Mouse (Mus musculus) limb, embryonic 12.5 days (tissue): ENCODE data around the gene Rasal1. TPM values are rescaled to one million over a fixed set of nuclear protein-coding genes. Genes with fewer than 3 reads are reported as not detected.

Experiments used
- ATAC-seq: fragments of 200-750 bp; cut with Nextera tagmentation; 2 replicates; pipeline ENCODE4 v1.8.0; 2017; ENCODE audit warnings: low read depth, moderate TSS enrichment; ENCODE audit not compliant: insufficient number of reproducible peaks, insufficient read depth, low FRiP score, low TSS enrichment
- H3K27ac ChIP-seq: fragments of 300-500 bp; sonication (generic); 2 replicates; pipeline ENCODE4 v1.5.1; 2016; ENCODE audit warnings: mild to moderate bottlenecking, moderate library complexity
- H3K27me3 ChIP-seq: fragments of 300-500 bp; sonication (generic); 2 replicates; pipeline ENCODE4 v1.6.1; 2016; ENCODE audit warnings: mild to moderate bottlenecking, moderate library complexity
- H3K36me3 ChIP-seq: fragments of 300-500 bp; sonication (generic); 2 replicates; pipeline ENCODE4 v1.6.1; 2016; ENCODE audit warnings: mild to moderate bottlenecking, moderate library complexity
- H3K4me1 ChIP-seq: fragments of 300-500 bp; sonication (generic); replicated peaks from 2 replicates; pipeline ENCODE4 v1.6.1; 2016
- H3K4me2 ChIP-seq: fragments of 300-500 bp; sonication (generic); 2 replicates; pipeline ENCODE4 v1.6.1; 2016; ENCODE audit warnings: mild to moderate bottlenecking, moderate library complexity
- H3K4me3 ChIP-seq: fragments of 300-500 bp; sonication (generic); replicated peaks from 2 replicates; pipeline ENCODE4 v1.5.1; 2016; ENCODE audit warnings: mild to moderate bottlenecking
- H3K9ac ChIP-seq: fragments of 300-500 bp; sonication (generic); replicated peaks from 2 replicates; pipeline ENCODE4 v1.6.1; 2016; ENCODE audit warnings: mild to moderate bottlenecking, moderate library complexity
- H3K9me3 ChIP-seq: fragments of 300-500 bp; sonication (generic); 2 replicates; pipeline ENCODE4 v1.6.1; 2016; ENCODE audit warnings: mild to moderate bottlenecking, moderate library complexity
- WGBS: fragments of 180-500 bp; shearing (Covaris S2); methylation state at CpG from one replicate; pipeline ENCODE4 v1.1.7; 2016; 5-methylcytosine and 5-hydroxymethylcytosine counted together
- polyA plus RNA-seq: library from polyadenylated mRNA; unstranded; fragments of >200 nt; fragmentation: Nextera tagmentation; extraction: Ambion mirVana; gene quantifications from 2 replicates; pipeline ENCODE4 v1.2.1, GENCODE M21; 2016

Rasal1 gene
- polyA plus RNA-seq, 1 experiment from 2014 or later: 0.24 TPM

DNA sequence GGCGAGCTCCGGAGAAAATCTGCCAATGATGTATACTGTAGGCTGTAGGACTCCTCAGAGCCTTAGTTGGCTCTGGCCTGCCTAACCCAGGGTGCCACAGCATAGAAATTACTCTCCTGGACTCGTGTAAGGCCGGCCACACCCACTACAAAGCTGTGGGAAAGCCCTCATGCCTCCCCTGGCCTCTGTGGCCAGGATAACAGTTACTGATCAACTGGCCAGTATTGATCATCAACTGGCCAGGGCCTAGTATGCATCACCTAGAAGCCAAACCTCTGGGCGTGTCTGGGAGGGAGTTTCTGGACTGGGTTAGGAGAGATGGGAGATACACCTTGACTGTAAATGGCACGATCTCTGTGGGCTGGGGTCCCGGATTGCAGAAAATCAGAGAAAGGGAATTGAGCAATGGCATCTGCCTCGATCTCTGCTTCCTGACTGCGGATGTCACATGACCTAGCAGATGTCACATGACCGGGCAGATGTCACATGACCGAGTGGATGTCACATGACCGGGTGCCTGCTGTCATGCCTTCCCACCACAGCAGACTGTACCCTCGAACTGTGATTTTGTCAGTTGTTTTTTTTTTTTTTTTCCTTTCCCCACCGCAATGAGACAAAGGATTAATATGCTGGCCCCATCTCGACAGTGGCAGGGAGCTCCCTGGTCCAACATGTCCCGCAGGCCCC, 47.6 kb downstream of the Rasal1 start:
- Histone ChIP-seq H3K27ac (no peak overlapping the region), H3K4me1 (peaks cover 53% of the 10 kb centered on the region), H3K4me2 (no peak overlapping the region), H3K27me3 (peaks cover 99% of the 10 kb centered on the region), H3K9ac (no peak overlapping the region), H3K36me3 (no peaks in the 10 kb centered on the region; the same call in 1 of the 2 replicates), H3K9me3 (no peaks in the 10 kb centered on the region), H3K4me3 (no peak overlapping the region)
- ATAC-seq: no peak
- WGBS: 73% methylated on average over 16 of the region's 16 CpGs

DNA sequence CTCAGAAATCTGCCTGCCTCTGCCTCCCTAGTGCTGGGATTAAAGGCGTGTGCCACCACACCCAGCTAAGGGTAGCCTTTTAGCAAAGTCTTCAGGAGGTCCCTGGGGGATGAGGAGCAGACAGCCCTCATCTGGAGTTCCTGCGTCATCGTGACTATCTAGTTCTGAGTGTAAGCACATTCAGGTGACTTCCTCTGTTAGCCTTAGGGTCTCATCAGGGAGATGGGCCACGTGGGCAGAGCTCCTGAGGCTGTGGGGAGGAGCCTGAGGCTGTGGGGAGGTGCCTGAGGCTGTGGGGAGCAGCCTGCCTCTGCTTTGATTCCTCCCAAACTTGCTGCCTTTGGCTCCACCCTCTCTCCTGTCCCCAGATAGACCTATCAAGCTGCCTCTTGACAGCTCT, 48.3 kb downstream of the Rasal1 start:
- no peak for ATAC-seq
- H3K27me3 ChIP-seq: peaks cover 94% of the 10 kb centered on the region
- H3K4me2 ChIP-seq: no peak overlapping the region
- H3K9me3 ChIP-seq: no peaks in the 10 kb centered on the region
- no peaks in the 10 kb centered on the region; the same call in 1 of the 2 replicates for H3K36me3 ChIP-seq
- H3K4me1 ChIP-seq: peaks cover 55% of the 10 kb centered on the region
- H3K4me3 ChIP-seq: no peak overlapping the region
- 62% methylated on average over 4 of the region's 4 CpGs for WGBS
- H3K9ac ChIP-seq: no peak overlapping the region
- H3K27ac ChIP-seq: no peak overlapping the region

DNA sequence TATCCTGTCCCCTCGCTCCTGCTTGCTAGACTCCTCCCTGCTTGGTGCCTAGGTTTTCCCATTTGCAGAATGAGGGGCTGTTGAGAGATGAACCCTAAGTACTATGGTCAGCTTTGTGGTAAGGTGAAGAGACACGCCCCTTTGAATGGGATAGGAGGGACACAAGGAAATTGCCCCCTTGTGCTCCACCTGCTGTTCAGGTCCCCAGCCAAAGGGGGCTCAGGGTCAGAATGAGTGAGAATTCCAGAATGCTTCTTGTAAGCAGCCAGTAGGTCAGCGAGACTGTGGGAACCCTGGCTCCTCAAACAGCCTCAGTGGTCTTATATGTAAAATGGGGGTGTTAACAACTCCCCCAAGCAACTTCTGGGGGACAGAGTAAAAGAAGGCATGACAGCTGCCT, 49.6 kb downstream of the Rasal1 start:
- peaks cover 86% of the 10 kb centered on the region for H3K27me3 ChIP-seq
- peaks cover 55% of the 10 kb centered on the region for H3K4me1 ChIP-seq

DNA sequence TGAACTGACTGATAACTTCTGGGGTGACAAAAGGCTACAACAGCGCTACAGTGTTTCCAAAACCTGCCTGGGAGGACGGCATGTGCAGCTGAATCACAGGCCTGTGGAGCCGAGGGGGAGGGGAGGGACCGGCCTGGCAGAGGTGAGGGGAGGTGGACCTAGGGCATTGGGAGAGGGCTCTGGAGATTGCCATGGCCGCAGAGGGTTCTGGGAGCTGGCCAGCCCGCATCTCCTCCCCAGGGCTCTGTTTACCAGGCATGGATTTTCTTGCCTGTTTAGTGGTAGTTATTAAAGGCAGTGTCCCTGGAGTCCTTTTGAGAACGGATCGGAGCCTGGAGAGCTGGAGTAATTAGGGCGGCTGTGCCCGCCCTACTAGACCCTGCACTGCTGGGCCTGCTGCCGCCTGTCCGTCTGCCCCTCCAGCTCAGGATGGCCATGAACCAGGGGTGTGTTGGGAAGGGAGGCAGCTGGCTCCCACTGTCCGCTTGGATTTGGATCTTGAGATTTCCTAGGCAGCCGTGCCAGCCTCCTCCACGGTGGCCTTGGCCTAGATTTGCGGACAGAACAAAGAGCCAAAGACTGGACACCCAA, 50.3 kb downstream of the Rasal1 start:
- no peaks in the 10 kb centered on the region for H3K36me3 ChIP-seq
- 0 out of 2 replicates have a peak overlapping the region, but pooled peaks have one; percentile 50 for H3K27ac ChIP-seq
- H3K9ac ChIP-seq: no peak overlapping the region
- peak overlapping the region; percentile 21; the same call in 1 of the 2 replicates for H3K4me2 ChIP-seq
- 28% methylated on average over 16 of the region's 16 CpGs for WGBS
- peaks cover 86% of the 10 kb centered on the region for H3K27me3 ChIP-seq
- no peak overlapping the region for H3K4me3 ChIP-seq
- H3K9me3 ChIP-seq: no peaks in the 10 kb centered on the region
- no peak for ATAC-seq
- peaks cover 55% of the 10 kb centered on the region for H3K4me1 ChIP-seq

More for the DNA sequence above, 49.6 kb downstream of the Rasal1 start:
- Histone ChIP-seq H3K27ac (no peak overlapping the region), H3K4me2 (no peak overlapping the region), H3K4me3 (no peak overlapping the region), H3K9ac (no peak overlapping the region), H3K9me3 (no peaks in the 10 kb centered on the region), H3K36me3 (no peaks in the 10 kb centered on the region)
- 47% methylated on average over 3 of the region's 3 CpGs for WGBS
- ATAC-seq: no peak

DNA sequence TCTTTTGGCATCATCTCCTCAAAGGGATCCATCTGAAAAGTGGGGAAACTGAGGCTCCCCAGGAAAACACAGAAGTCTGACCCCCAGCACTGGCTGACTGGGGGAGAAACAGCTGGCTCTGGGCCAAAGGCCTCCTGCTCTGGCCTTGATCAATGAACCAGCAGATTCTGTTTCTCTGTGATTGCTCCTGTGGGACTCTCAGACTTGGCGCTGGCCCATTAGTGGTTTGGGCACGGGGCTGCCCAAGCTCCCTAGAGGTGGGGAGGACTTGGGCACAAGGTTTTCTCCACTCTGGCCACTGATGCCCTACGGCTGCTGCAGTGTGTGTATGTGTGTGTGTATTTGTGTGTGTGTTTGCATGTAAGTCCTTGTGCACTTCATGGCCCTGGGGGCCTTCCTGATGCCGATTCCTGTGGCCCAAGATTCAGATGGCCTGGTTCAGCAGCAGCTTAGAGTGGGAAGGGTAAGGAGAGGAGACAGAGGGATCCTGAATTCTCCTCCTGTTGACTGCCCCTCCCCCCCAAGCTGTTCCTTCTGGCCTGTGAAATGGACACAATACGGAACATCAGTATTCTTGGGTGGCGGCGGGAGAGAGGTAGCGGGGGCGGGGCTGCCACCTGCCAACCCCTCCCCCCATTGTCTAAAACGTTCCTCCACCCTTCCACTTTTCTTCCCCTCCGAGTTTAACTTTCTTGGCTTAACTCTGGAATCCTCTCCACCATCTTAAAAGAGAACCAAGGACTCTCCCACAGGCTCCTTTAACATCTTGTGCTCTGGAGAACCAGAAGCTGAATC, 52.6 kb downstream of the Rasal1 start:
- WGBS: 56% methylated on average over 11 of the region's 11 CpGs
- no peak overlapping the region for H3K9ac ChIP-seq

DNA sequence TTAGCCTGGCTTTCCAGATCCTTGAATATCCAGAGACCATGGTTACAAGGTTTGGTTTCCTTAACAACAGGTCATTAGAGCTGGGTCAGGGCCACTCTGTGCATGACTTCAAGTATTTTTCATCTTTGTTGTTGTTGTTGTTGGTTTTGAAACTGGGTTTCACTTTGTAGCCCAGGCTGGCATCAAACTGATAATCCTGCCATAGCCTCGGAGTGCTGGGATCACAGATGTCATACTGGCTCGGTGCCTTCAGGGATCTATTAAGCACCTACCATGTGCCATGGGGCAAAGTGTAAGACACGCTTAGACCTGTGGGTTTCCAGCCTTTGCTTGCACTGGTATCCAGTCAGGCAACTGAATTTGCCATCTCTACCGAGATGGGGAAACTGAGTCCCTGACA, 53.8 kb downstream of the Rasal1 start:
- no peaks in the 10 kb centered on the region for H3K36me3 ChIP-seq
- 74% methylated on average over 4 of the region's 4 CpGs for WGBS
- H3K9ac ChIP-seq: no peak overlapping the region
- peaks cover 63% of the 10 kb centered on the region for H3K4me1 ChIP-seq
- ATAC-seq: no peak
- no peak overlapping the region for H3K4me2 ChIP-seq
- no peaks in the 10 kb centered on the region for H3K9me3 ChIP-seq
- H3K4me3 ChIP-seq: no peak overlapping the region
- no peak overlapping the region for H3K27ac ChIP-seq
- H3K27me3 ChIP-seq: peaks cover 83% of the 10 kb centered on the region

More for the DNA sequence above, 52.6 kb downstream of the Rasal1 start:
- no peak overlapping the region for H3K4me2 ChIP-seq
- ATAC-seq: no peak
- H3K36me3 ChIP-seq: no peaks in the 10 kb centered on the region
- H3K4me3 ChIP-seq: no peak overlapping the region
- H3K27ac ChIP-seq: no peak overlapping the region
- peaks cover 85% of the 10 kb centered on the region for H3K27me3 ChIP-seq
- no peaks in the 10 kb centered on the region for H3K9me3 ChIP-seq
- peaks cover 60% of the 10 kb centered on the region for H3K4me1 ChIP-seq

DNA sequence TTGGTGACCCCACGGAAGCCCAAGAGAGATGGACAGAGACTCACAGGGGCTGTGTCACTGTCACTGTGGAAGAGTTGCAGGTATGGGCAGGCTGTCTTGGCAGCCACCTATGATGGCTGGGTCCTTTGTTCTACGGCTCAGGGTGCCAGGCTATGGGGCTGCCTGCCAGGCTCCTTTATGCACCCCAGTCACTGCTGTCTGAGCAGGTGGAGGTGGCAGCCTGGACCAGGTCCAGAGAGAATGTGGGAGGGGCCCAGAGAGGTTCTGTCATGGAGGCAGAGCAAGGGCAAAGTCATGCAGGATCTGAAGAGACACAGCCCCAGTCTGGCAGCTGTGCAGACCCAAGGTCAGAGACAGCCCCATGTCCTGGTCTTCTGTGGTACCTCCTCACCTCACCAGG, 54.4 kb downstream of the Rasal1 start:
- peaks cover 58% of the 10 kb centered on the region for H3K4me1 ChIP-seq
- no peaks in the 10 kb centered on the region for H3K9me3 ChIP-seq
- H3K36me3 ChIP-seq: no peaks in the 10 kb centered on the region
- H3K4me2 ChIP-seq: no peak overlapping the region
- ATAC-seq: no peak
- H3K27ac ChIP-seq: no peak overlapping the region
- peaks cover 83% of the 10 kb centered on the region for H3K27me3 ChIP-seq
- WGBS: 88% methylated on average over 2 of the region's 2 CpGs
- no peak overlapping the region for H3K9ac ChIP-seq
- H3K4me3 ChIP-seq: no peak overlapping the region

DNA sequence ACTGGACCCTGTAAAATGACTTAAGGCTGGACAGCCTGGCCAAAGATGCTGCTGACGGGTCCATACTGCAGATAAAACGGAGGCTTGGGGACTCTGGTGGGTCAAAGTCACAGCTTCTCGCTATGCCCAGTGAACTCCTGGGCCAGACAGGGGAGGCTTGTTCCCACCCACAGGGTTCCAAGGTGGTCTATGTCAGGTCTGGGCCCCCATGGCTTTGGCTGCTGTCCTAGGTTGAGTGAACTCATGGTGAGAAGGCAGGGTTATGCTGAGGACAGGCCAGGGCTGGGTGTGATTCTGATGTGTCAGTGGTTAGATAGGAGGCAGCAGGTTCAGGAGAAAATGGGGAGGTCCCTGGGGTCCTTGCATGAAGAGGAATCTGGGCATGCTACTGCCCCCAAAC, 55.0 kb downstream of the Rasal1 start:
- H3K27me3 ChIP-seq: peaks cover 83% of the 10 kb centered on the region
- no peaks in the 10 kb centered on the region for H3K36me3 ChIP-seq
- no peak for ATAC-seq
- H3K27ac ChIP-seq: no peak overlapping the region
- H3K4me3 ChIP-seq: no peak overlapping the region
- no peaks in the 10 kb centered on the region for H3K9me3 ChIP-seq
- WGBS: 80% methylated on average over 3 of the region's 3 CpGs
- peaks cover 51% of the 10 kb centered on the region for H3K4me1 ChIP-seq
- no peak overlapping the region for H3K4me2 ChIP-seq
- H3K9ac ChIP-seq: no peak overlapping the region

DNA sequence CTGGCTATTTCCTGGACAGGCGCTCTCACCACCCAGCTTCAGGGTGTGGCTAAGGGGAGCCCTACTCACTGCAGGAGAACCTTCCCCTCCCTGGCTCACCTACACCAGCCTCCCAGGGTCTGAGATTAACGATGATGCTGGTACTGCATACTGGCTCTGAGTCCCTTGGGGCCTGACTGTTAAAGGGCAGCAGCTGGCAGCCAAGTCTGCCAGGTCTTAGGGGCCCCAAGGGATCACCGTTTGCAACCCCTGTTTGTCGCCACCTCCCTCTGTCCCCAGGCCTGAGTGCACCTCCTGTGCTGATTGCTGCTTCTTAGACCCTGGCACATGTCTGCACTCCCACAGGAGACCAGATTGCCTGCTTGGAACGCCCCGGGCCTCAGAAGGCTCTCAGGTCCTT, 55.8 kb downstream of the Rasal1 start:
- Histone ChIP-seq H3K9ac (no peak overlapping the region), H3K9me3 (no peaks in the 10 kb centered on the region), H3K4me3 (no peak overlapping the region), H3K27me3 (peaks cover 83% of the 10 kb centered on the region), H3K4me1 (peaks cover 43% of the 10 kb centered on the region), H3K4me2 (no peak overlapping the region), H3K27ac (no peak overlapping the region), H3K36me3 (no peaks in the 10 kb centered on the region)
- ATAC-seq: no peak
- WGBS: 42% methylated on average over 6 of the region's 6 CpGs

DNA sequence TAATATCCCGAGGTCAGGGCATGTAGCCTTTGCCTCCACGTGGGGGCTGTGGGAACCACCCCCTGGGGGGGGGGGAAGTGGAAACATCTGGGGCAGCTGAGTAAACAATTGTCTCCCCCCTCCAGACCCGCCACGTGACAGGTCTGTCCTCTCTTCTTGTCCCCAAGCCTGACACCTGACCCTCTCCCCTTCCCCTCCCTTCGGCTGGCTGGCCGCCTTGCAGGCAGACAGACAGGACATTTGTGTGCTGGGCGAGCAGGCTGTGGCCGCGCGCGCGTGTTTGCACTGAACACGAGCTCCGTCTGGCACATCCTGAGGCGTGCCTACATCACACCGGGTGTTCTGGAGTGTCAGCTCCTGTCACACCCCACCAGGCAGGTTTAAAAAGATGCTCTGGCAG, 57.9 kb downstream of the Rasal1 start:
- ATAC-seq: no peak
- WGBS: 6% methylated on average over 16 of the region's 16 CpGs
- 0 out of 2 replicates have a peak overlapping the region, but pooled peaks have one; percentile 18 for H3K9ac ChIP-seq
- no peaks in the 10 kb centered on the region for H3K9me3 ChIP-seq
- peaks cover 38% of the 10 kb centered on the region for H3K4me1 ChIP-seq
- H3K4me2 ChIP-seq: peak overlapping the region; percentile 53
- H3K27me3 ChIP-seq: peaks cover 85% of the 10 kb centered on the region
- H3K36me3 ChIP-seq: no peaks in the 10 kb centered on the region
- H3K4me3 ChIP-seq: peak overlapping the region; percentile 24
- H3K27ac ChIP-seq: no peak overlapping the region

DNA sequence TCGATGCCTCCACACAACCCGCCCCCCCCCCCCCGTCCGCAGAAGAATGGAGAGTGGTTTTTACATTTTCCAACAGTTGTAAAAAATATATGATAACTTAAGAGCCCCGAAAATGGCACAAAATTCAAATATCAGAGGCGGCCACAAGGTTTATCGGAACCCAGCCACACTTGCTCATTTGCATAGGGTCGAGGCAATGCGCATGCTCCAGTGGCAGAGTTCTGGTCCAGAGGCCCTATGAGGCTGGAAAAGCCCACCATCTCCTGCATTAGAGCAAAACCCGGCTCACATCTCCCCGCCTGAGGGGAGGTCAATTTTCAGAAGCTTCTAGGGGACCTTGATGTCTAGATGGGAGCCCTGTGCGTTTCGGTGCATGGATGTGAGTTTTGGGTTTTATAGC, 58.4 kb downstream of the Rasal1 start:
- Histone ChIP-seq H3K4me1 (peaks cover 38% of the 10 kb centered on the region), H3K4me2 (peak overlapping the region; percentile 53), H3K4me3 (peak overlapping the region; percentile 24), H3K9ac (0 out of 2 replicates have a peak overlapping the region, but pooled peaks have one; percentile 18), H3K27ac (no peak overlapping the region), H3K9me3 (no peaks in the 10 kb centered on the region), H3K36me3 (no peaks in the 10 kb centered on the region), H3K27me3 (peaks cover 89% of the 10 kb centered on the region)
- WGBS: 43% methylated on average over 13 of the region's 13 CpGs
- ATAC-seq: no peak
